Mouse (Mus musculus): Measurements from ENCODE around the gene Olfr1219. TPM values are rescaled to one million over a fixed set of nuclear protein-coding genes. Genes with fewer than 3 reads are reported as not detected.

The Olfr1219 gene
- total RNA-seq (2023), result not detected

GRCm38 (mm10) chr2:89083413-89083812 lies at the start of gene Olfr1219:
TSS of gene Olfr1219 (minus strand) at chr2:89083513.

GRCm38 (mm10) chr2:89132954-89133353 lies 49.6 kb upstream of the Olfr1219 start, which contains the start of gene Olfr1222:
TSS of gene Olfr1222 (minus strand) at chr2:89133054.

GRCm38 (mm10) chr2:89117183-89117582 lies 33.9 kb upstream of the Olfr1219 start, which contains the start of gene Olfr1221:
TSS of gene Olfr1221 (minus strand) at chr2:89117283.

GRCm38 (mm10) chr2:89106735-89107134 lies 23.4 kb upstream of the Olfr1219 start, which contains the start of gene Olfr1220:
TSS of gene Olfr1220 (minus strand) at chr2:89106835.

GRCm38 (mm10) chr2:89061087-89061486 lies 22.2 kb downstream of the Olfr1219 start, which contains the start of gene Olfr1218:
TSS of gene Olfr1218 (minus strand) at chr2:89061187.

GRCm38 (mm10) chr2:89031965-89032364 lies 51.3 kb downstream of the Olfr1219 start, which contains the start of gene Olfr1217:
TSS of gene Olfr1217 (minus strand) at chr2:89032065.

Other genes starting within 250 kb of the Olfr1219 start
- not detected for gene Olfr1204, start 234.2 kb downstream of the Olfr1219 start, total RNA-seq (2023)
- gene Olfr1206, start 220.3 kb downstream of the Olfr1219 start, total RNA-seq (2023), result not detected
- gene Olfr1208, start 181.2 kb downstream of the Olfr1219 start, total RNA-seq (2023), result not detected
- gene Olfr1209, start 168.4 kb downstream of the Olfr1219 start, total RNA-seq (2023), result not detected
- gene Olfr1211, start 145.4 kb downstream of the Olfr1219 start, total RNA-seq (2023), result not detected
- not detected for gene Olfr1212, start 129.5 kb downstream of the Olfr1219 start, total RNA-seq (2023)
- not detected for gene Gm13762, start 103.2 kb downstream of the Olfr1219 start, total RNA-seq (2023)
- gene Olfr1214, start 90.9 kb downstream of the Olfr1219 start, total RNA-seq (2023), result not detected
- gene Olfr1215, start 76.5 kb downstream of the Olfr1219 start, total RNA-seq (2023), result not detected
- not detected for gene Olfr1216, start 65.2 kb downstream of the Olfr1219 start, total RNA-seq (2023)
- not detected for gene Olfr1217, start 51.4 kb downstream of the Olfr1219 start, total RNA-seq (2023)
- gene Olfr1218, start 22.3 kb downstream of the Olfr1219 start, total RNA-seq (2023), result not detected
- gene Olfr1220, start 23.3 kb upstream of the Olfr1219 start, total RNA-seq (2023), result not detected
- gene Olfr1221, start 33.8 kb upstream of the Olfr1219 start, total RNA-seq (2023), result not detected
- gene Olfr1222, start 49.5 kb upstream of the Olfr1219 start, total RNA-seq (2023), result not detected
- not detected for gene Olfr1223, start 68.0 kb upstream of the Olfr1219 start, total RNA-seq (2023)
- gene Olfr1224-ps1, start 80.6 kb upstream of the Olfr1219 start, total RNA-seq (2023), result not detected
- not detected for gene Olfr1225, start 91.2 kb upstream of the Olfr1219 start, total RNA-seq (2023)
- not detected for gene Olfr1226, start 116.5 kb upstream of the Olfr1219 start, total RNA-seq (2023)
- not detected for gene Olfr1228, start 170.5 kb upstream of the Olfr1219 start, total RNA-seq (2023)
- gene Olfr1229, start 204.5 kb upstream of the Olfr1219 start, total RNA-seq (2023), result not detected
- gene Olfr1230, start 213.8 kb upstream of the Olfr1219 start, total RNA-seq (2023), result not detected
- gene Olfr1231, start 223.6 kb upstream of the Olfr1219 start, total RNA-seq (2023), result not detected
- not detected for gene Olfr1232, start 246.2 kb upstream of the Olfr1219 start, total RNA-seq (2023)

Data from CD8-positive naive resting alpha-beta T cell, adult 57 days (primary cell).